Mouse (Mus musculus) olfactory bulb, adult 2 months (tissue): ENCODE results near the gene Amer2. TPM values are rescaled to one million over a fixed set of nuclear protein-coding genes. Genes with fewer than 3 reads are reported as not detected.

Experiments
- H3K27ac ChIP-seq: fragments of 200-500 bp; 2 replicates; pipeline ENCODE4 v1.5.1; 2012; ENCODE audit warnings: low read depth, low read length; ENCODE audit not compliant: insufficient read depth
- H3K4me1 ChIP-seq: fragments of 200-500 bp; 2 replicates; pipeline ENCODE4 v1.6.1; 2012; ENCODE audit warnings: low read length; ENCODE audit not compliant: control insufficient read depth, insufficient read depth
- H3K4me3 ChIP-seq: fragments of 200-500 bp; 2 replicates; pipeline ENCODE4 v1.5.1; 2012; ENCODE audit warnings: mild to moderate bottlenecking, low read depth, low read length, moderate library complexity; ENCODE audit not compliant: insufficient read depth
- CTCF ChIP-seq: fragments of 200-500 bp; IDR thresholded peaks from 2 replicates; pipeline ENCODE4 v1.5.1; 2012; ENCODE audit warnings: low read depth, mild to moderate bottlenecking, low read length, moderate library complexity; ENCODE audit not compliant: insufficient read depth
- POLR2A ChIP-seq: fragments of 200-500 bp; IDR thresholded peaks from 2 replicates; pipeline ENCODE4 v1.6.1; 2012; ENCODE audit warnings: mild to moderate bottlenecking, low read depth, low read length, moderate library complexity; ENCODE audit not compliant: insufficient read depth
- WGBS: fragments of 180-500 bp; shearing (Covaris S2); methylation state at CpG from one replicate; pipeline ENCODE4 v1.1.7; 2018; 5-methylcytosine and 5-hydroxymethylcytosine counted together
- polyA plus RNA-seq: library from polyadenylated mRNA; stranded (reverse); fragments of >200 nt; gene quantifications from 2 replicates; pipeline ENCODE4 v1.2.4, GENCODE M21; 2012; ENCODE audit warnings: low replicate concordance; ENCODE audit not compliant: missing spikeins, insufficient read depth, insufficient read length

Gene Amer2
- polyA plus RNA-seq, 1 experiment: not detected

GRCm38 (mm10) chr14:60429513-60429912, 56.5 kb downstream of the Amer2 start:
- peaks cover 10% of the 10 kb centered on the region for H3K4me1 ChIP-seq
- H3K27ac ChIP-seq: no peak overlapping the region
- no peak for TF ChIP-seq CTCF
- no peak for TF ChIP-seq POLR2A
- H3K4me3 ChIP-seq: no peak overlapping the region
- 46% methylated on average over 6 of the region's 6 CpGs for WGBS

- 57% methylated on average over 5 of the region's 5 CpGs for WGBS
- no peak overlapping the region for H3K4me3 ChIP-seq
- TF ChIP-seq CTCF (no peak), POLR2A (no peak)
- peaks cover 10% of the 10 kb centered on the region for H3K4me1 ChIP-seq
- no peak overlapping the region for H3K27ac ChIP-seq
Measured at GRCm38 (mm10) chr14:60431515-60431914, 58.5 kb downstream of the Amer2 start.

- Histone ChIP-seq H3K4me1 (peaks cover 10% of the 10 kb centered on the region), H3K4me3 (no peak overlapping the region), H3K27ac (no peak overlapping the region)
- 93% methylated on average over 2 of the region's 2 CpGs for WGBS
- TF ChIP-seq POLR2A (no peak), CTCF (no peak)
Measured at GRCm38 (mm10) chr14:60432136-60432535, 59.1 kb downstream of the Amer2 start.

GRCm38 (mm10) chr14:60435515-60435914, 62.5 kb downstream of the Amer2 start:
- WGBS: 76% methylated on average over 4 of the region's 4 CpGs
- Histone ChIP-seq H3K4me1 (no peaks in the 10 kb centered on the region), H3K27ac (no peak overlapping the region), H3K4me3 (no peak overlapping the region)
- TF ChIP-seq CTCF (no peak), POLR2A (no peak)

- TF ChIP-seq POLR2A (no peak), CTCF (no peak)
- H3K4me1 ChIP-seq: no peaks in the 10 kb centered on the region
- H3K4me3 ChIP-seq: no peak overlapping the region
- no peak overlapping the region for H3K27ac ChIP-seq
Measured at GRCm38 (mm10) chr14:60436364-60436763, 63.3 kb downstream of the Amer2 start.

Other genes starting within 250 kb of the Amer2 start
- gene Atp8a2, start 176.1 kb upstream of the Amer2 start, polyA plus RNA-seq: not detected in 2 replicates
- gene Nupl1, start 121.8 kb upstream of the Amer2 start, polyA plus RNA-seq: not detected in 2 replicates
- gene Gm49336, start 121.8 kb upstream of the Amer2 start, polyA plus RNA-seq: 109 TPM in 1 of 2 replicates, not detected in the other
- not detected in 2 replicates for gene Mtmr6, start 108.0 kb upstream of the Amer2 start, polyA plus RNA-seq